Mouse (Mus musculus): ENCODE measurements around the gene Heatr9.
A peak's percentile ranks its signal among the peaks of the same experiment; 100 is the strongest.

The Heatr9 gene

GRCm38 (mm10) chr11:83534143-83534542, 12.2 kb upstream of the Heatr9 start:
- no peak for ATAC-seq (ENCODE audit: insufficient number of reproducible peaks, low FRiP score, low TSS enrichment)

DNA sequence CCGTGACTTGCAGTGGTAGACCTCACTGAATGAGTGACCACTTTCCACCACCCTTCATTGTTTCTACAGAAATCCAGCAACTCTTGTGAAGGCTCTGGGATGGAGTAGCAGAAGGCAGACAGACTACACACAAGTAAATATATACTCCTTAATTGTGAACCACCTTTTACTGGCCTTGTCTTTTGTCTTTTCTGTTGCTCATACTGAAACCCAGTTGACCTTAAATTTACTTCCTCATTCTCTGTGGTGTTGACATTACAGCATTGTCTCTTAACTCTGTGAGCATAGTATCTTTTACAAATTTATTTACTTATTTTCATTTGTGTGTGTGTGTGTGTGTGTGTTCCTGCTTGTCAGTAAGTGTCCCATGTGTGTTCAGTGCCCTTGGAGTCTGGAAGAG, 11.2 kb upstream of the Heatr9 start:
- ATAC-seq (ENCODE audit: insufficient number of reproducible peaks, low FRiP score, low TSS enrichment) = no peak

- ATAC-seq (ENCODE audit: insufficient number of reproducible peaks, low FRiP score, low TSS enrichment) = no peak
Observed at GRCm38 (mm10) chr11:83530360-83530759, 8.4 kb upstream of the Heatr9 start, which contains the start of gene Ccl5. TSS of gene Ccl5 (minus strand) at chr11:83530518.

- ATAC-seq (ENCODE audit: insufficient number of reproducible peaks, low FRiP score, low TSS enrichment) = no peak
Observed at GRCm38 (mm10) chr11:83529024-83529423, 7.0 kb upstream of the Heatr9 start.

GRCm38 (mm10) chr11:83518371-83518770, 3.6 kb downstream of the Heatr9 start:
- no peak for ATAC-seq (ENCODE audit: insufficient number of reproducible peaks, low FRiP score, low TSS enrichment)

DNA sequence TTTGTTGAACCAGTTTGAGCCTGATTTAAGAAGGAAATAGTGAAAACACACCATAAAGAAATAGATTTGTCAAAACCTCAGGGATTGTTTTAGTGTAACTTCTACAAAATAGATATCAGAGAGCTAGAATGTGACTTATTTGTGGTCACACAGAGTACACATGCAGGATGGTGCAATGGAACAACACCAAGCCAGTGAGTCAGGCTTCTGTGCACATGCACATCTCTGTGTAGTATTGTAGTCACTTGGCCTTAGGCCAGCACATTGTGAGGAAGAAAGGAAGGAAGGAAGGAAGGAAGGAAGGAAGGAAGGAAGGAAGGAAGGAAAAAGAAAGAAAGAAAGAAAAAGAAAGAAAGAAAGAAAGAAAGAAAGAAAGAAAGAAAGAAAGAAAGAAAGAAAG, 4.8 kb downstream of the Heatr9 start:
- no peak for ATAC-seq (ENCODE audit: insufficient number of reproducible peaks, low FRiP score, low TSS enrichment)

DNA sequence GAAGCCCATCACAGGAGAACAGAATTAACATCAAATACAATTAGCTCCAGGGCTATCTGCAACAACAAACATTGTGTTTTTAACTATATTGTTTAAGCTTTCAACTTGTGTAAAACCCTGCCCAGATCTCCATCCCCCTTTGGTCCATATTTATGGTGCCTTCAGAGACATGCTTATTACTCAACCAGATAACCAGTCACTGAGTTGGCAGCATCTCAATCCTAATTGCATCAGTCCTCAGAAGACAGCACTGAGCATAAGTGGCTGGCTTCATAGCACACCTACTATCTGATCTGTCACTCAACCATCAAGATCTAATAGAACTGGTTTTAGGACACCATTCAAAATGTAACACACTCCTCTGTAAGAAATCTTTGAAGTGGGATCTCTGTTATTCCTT, 12.5 kb downstream of the Heatr9 start:
- no peak for ATAC-seq (ENCODE audit: insufficient number of reproducible peaks, low FRiP score, low TSS enrichment)

DNA sequence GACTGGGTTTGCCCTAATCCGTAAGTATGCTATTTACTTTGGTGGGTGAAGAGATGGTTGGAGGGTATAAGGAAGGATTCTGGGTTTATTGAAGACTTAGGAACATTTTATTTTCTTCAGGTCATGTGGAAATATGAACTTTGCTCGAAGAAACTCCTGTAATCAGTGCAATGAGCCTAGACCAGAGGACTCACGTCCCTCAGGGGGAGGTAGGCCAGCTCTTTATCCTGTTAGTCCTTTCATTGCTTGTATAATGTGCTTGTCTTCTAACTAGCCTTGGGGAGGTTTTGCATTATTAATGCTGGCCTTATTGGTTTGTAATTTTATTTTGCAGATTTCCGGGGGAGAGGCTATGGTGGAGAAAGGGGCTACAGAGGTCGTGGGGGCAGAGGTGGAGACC, 17.7 kb downstream of the Heatr9 start:
- no peak for ATAC-seq (ENCODE audit: insufficient number of reproducible peaks, low FRiP score, low TSS enrichment)

DNA sequence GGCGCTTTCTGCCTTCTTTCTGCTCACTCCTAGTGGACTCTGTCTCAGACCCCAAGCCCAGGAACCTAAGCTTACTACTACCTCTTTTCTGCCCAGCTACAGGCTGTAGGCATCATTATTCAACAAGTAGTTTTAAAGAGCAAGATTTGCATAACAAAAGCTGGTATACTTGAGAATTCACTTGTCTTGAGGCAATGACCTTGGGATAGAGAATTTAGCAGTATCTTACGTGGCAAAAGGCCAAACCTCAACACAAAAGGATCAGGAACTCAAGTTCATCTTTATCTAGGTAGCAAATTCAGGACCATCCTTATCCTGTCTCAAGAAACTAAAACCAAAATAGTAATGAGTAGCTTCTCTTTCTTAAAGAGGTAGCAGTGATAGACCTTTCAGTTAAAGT, 26.4 kb downstream of the Heatr9 start:
- no peak for ATAC-seq (ENCODE audit: insufficient number of reproducible peaks, low FRiP score, low TSS enrichment)

DNA sequence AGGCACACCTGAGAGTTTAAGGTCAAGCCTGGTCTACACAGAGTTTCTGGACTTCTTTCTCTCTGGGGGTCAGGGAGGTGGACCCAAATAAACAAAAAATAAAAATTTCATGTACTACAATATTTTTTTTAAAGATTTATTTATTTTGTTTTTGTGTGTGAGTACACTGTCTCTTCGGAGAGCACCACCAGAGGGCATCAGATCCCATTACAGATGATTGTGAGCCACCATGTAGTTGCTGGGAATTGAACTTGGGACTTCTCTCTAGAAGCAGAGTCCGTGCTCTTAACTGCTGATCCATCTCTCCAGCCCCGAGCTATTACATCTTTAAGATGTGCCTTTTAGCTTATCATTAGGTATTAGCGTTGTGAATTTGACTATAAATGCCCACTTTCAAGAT, 30.5 kb downstream of the Heatr9 start:
- no peak for ATAC-seq (ENCODE audit: insufficient number of reproducible peaks, low FRiP score, low TSS enrichment)

DNA sequence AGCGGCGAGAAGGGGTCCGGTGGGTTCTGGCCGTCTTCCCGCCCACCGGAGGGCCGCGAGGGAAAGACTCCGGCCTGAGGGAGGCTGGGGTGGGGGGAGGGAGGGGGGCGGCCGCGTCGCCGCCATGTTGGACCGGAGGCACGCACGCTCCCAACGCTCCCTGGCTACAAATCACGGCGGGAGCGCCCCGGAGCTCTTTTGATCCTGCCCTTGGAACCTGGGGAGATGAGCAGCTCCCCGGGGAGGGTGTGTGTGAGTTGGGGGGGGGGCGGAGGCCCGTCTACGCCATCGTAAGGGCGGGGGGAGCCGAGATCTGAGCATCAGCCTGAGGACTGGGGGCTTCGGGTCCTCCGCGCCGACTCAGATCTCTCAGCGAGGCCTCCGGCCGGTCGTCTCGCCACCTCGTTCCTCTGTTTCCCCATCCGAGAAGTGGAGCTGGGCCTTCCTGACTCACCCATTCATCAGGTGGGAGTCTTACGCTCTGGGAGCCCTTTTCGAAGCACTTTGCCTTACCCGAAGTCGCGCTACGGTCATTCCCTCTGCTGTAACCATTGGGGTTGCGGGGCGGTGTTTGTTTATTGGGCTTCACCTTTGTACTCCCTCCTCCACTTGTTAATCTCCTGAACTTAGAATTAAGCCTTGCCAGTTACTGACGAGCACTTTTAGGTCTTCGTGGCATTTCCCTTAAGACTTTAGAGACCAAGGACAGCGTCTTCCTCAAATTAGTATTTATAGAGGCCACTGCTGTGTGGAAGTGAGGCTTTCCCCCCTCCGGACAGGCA, 48.5 kb downstream of the Heatr9 start:
- no peak for ATAC-seq (ENCODE audit: insufficient number of reproducible peaks, low FRiP score, low TSS enrichment)

GRCm38 (mm10) chr11:83472324-83473234, 49.4 kb downstream of the Heatr9 start, which contains the start of gene Taf15:
TSS of gene Taf15 (plus strand) at chr11:83473086.
- ATAC-seq (ENCODE audit: insufficient number of reproducible peaks, low FRiP score, low TSS enrichment) = peak; percentile 96

- ATAC-seq (ENCODE audit: insufficient number of reproducible peaks, low FRiP score, low TSS enrichment) = no peak
Observed at GRCm38 (mm10) chr11:83471766-83472165, 50.2 kb downstream of the Heatr9 start.

GRCm38 (mm10) chr11:83468765-83469164, 53.2 kb downstream of the Heatr9 start:
- ATAC-seq (ENCODE audit: insufficient number of reproducible peaks, low FRiP score, low TSS enrichment) = no peak

DNA sequence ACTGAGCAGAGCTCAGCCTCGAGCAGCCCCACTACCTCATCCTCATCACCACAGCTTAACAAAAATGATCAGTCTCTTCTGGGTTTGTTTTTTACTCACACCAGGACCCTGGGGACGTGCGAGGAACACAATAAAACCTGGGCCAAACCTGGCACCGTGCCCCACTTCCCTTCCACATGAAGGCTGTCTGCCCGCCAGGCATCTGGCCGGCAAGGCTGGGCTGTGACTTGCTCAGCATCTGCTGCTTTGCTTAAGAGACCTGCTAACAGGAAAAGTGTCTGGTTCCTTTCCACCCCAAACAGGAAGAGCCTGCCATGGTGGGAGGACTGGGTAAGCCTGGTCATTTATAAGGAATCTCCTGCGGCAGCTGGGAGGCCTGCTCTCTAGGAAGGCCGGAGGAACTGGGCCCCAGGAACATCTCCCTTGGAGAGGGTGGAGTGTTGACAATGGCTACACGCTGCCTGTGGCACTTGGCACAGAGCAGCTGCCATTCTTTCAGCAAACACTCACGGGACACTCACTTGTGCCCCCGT, 54.8 kb downstream of the Heatr9 start:
- ATAC-seq (ENCODE audit: insufficient number of reproducible peaks, low FRiP score, low TSS enrichment) = no peak

DNA sequence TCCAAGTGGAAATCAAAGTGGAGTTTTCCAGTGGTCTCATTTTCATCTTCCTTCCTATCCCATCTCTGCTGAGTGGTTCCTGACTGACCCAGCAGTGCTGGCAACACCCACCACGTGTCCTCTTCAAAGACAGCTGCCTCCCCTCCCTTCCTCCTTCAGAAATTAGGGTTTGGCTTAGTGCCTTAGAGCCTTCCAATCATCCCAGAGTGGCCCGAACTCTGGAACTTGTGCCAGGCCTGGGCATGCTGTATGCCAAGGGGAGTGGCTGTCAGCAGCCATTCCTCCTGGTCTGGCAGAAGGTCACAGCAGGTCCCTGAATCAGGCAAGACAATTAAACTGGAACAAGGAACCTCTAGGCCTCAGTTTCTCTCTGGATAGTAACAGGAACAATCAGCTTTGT, 56.0 kb downstream of the Heatr9 start:
- peak; percentile 78 for ATAC-seq (ENCODE audit: insufficient number of reproducible peaks, low FRiP score, low TSS enrichment)

DNA sequence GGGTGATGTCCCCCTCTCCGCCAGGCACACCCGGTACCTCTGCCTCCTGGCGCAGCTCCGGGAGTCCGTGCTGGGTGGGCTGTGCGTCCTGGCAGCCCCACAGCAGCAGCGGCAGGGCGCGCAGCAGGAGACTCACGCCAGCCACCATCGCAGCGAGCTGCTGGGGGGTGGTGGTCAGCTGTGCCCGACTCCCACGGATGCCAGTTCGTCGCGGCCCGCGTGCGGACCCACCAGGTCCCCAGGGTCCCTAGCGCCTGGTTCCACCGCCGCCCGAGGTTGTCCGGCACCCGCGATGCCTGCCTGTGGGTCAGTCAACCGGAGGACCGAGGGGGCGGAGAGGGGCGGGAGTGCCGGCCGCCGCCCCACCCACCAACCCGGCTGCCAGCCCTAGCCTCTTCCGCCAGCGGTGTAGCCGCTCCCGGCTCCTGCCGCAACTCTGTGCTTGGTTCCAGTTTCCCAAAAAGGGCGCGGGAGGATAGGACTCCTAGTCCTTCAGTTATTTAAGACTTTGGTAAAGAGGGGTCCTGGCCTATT, 59.2 kb downstream of the Heatr9 start, which contains the start of gene Mmp28:
Mmp28 (minus strand) TSS at position 361 of the 534 bp plus-strand sequence.
- 0 out of 2 replicates have a peak, but pooled peaks have one; percentile 45 for ATAC-seq (ENCODE audit: insufficient number of reproducible peaks, low FRiP score, low TSS enrichment)
